Mouse (Mus musculus) gastrocnemius, adult 18-20 months (tissue): Measurements from ENCODE around the gene Mesp1. TPM values are rescaled to one million over a fixed set of nuclear protein-coding genes. Genes with fewer than 3 reads are reported as not detected.

Experiments
- DNase-seq: peaks from one replicate; pipeline ENCODE4 v3.0.0; 2021; ENCODE audit warnings: low spot score
- long read RNA-seq, 2 experiments: library from polyadenylated mRNA; stranded (forward); transcript quantifications; one replicate each; pipeline ENCODE4 v2.0.0; 2021
- total RNA-seq, 2 experiments: library from RNA; stranded (reverse); gene quantifications; 2 replicates each; pipeline ENCODE4 v1.2.3; 2021

Mesp1 gene
- not detected for total RNA-seq
- long read RNA-seq, experiment 1, result 0 reads
- long read RNA-seq, experiment 2, result 0 reads

GRCm38 (mm10) chr7:79793688-79794087 lies at the start of gene Mesp1:
Mesp1 (minus strand) TSS chr7:79793788.
- DNase-seq, result no peak

GRCm38 (mm10) chr7:79842163-79842562 lies 48.6 kb upstream of the Mesp1 start:
- DNase-seq, result no peak

GRCm38 (mm10) chr7:79837247-79837646 lies 43.7 kb upstream of the Mesp1 start:
- DNase-seq, result no peak

GRCm38 (mm10) chr7:79835196-79835595 lies 41.6 kb upstream of the Mesp1 start:
- DNase-seq, result no peak

- DNase-seq, result no peak
Measured at GRCm38 (mm10) chr7:79832980-79833379, 39.4 kb upstream of the Mesp1 start.

GRCm38 (mm10) chr7:79831585-79831984 lies 38.0 kb upstream of the Mesp1 start:
- peak; percentile 10 for DNase-seq

GRCm38 (mm10) chr7:79831145-79831544 lies 37.6 kb upstream of the Mesp1 start:
- no peak for DNase-seq

GRCm38 (mm10) chr7:79828341-79828740 lies 34.8 kb upstream of the Mesp1 start:
- DNase-seq, result no peak

- DNase-seq, result no peak
Measured at GRCm38 (mm10) chr7:79822092-79822695, 28.6 kb upstream of the Mesp1 start.

GRCm38 (mm10) chr7:79819996-79820395 lies 26.4 kb upstream of the Mesp1 start:
- DNase-seq, result no peak

- DNase-seq, result no peak
Measured at GRCm38 (mm10) chr7:79819515-79819914, 25.9 kb upstream of the Mesp1 start.

GRCm38 (mm10) chr7:79818321-79818720 lies 24.7 kb upstream of the Mesp1 start:
- DNase-seq, result no peak

GRCm38 (mm10) chr7:79813409-79813808 lies 19.8 kb upstream of the Mesp1 start:
- DNase-seq, result no peak

- peak; percentile 41 for DNase-seq
Measured at GRCm38 (mm10) chr7:79810611-79811506, 17.3 kb upstream of the Mesp1 start, which contains the start of gene Mesp2. Mesp2 (plus strand) TSS chr7:79810727.

- no peak for DNase-seq
Measured at GRCm38 (mm10) chr7:79808561-79808960, 15.0 kb upstream of the Mesp1 start.

- DNase-seq, result no peak
Measured at GRCm38 (mm10) chr7:79803887-79804286, 10.3 kb upstream of the Mesp1 start.

GRCm38 (mm10) chr7:79802037-79802436 lies 8.4 kb upstream of the Mesp1 start:
- no peak for DNase-seq

GRCm38 (mm10) chr7:79801391-79801790 lies 7.8 kb upstream of the Mesp1 start:
- DNase-seq, result no peak

GRCm38 (mm10) chr7:79800336-79800735 lies 6.7 kb upstream of the Mesp1 start:
- DNase-seq, result no peak

GRCm38 (mm10) chr7:79799506-79799905 lies 5.9 kb upstream of the Mesp1 start:
- DNase-seq, result no peak

- peak; percentile 80 for DNase-seq
Measured at GRCm38 (mm10) chr7:79799048-79799447, 5.5 kb upstream of the Mesp1 start.

GRCm38 (mm10) chr7:79798606-79799005 lies 5.0 kb upstream of the Mesp1 start:
- no peak for DNase-seq
